Mouse (Mus musculus) mesoderm, embryonic 11.5 days (tissue): ENCODE measurements around the gene Chmp6.

ENCODE experiments used
- DNase-seq: peaks from one replicate; pipeline ENCODE4 v3.0.0-alpha.2; 2012; ENCODE audit warnings: low read depth, low spot score

The Chmp6 gene

GRCm38 (mm10) chr11:119907711-119908110 is 5.5 kb upstream of the Chmp6 start:
- DNase-seq: no peak

- peak; percentile 82 for DNase-seq
Measured at GRCm38 (mm10) chr11:119909436-119909835, 3.8 kb upstream of the Chmp6 start.

- no peak for DNase-seq
Measured at GRCm38 (mm10) chr11:119912845-119913244, 396 bp upstream of the Chmp6 start.

- DNase-seq: no peak
Measured at GRCm38 (mm10) chr11:119913935-119914314, 684 bp downstream of the Chmp6 start.

- no peak for DNase-seq
Measured at GRCm38 (mm10) chr11:119914381-119914780, 1.1 kb downstream of the Chmp6 start.

GRCm38 (mm10) chr11:119915666-119916065 is 2.4 kb downstream of the Chmp6 start:
- DNase-seq: no peak

GRCm38 (mm10) chr11:119916102-119916790 is 3.0 kb downstream of the Chmp6 start:
- DNase-seq: no peak

- DNase-seq: no peak
Measured at GRCm38 (mm10) chr11:119916834-119917469, 3.7 kb downstream of the Chmp6 start.

GRCm38 (mm10) chr11:119918521-119918920 is 5.3 kb downstream of the Chmp6 start:
- no peak for DNase-seq

- DNase-seq: no peak
Measured at GRCm38 (mm10) chr11:119919432-119919831, 6.2 kb downstream of the Chmp6 start.

GRCm38 (mm10) chr11:119919897-119920296 is 6.7 kb downstream of the Chmp6 start:
- DNase-seq: no peak

- no peak for DNase-seq
Measured at GRCm38 (mm10) chr11:119920668-119921067, 7.4 kb downstream of the Chmp6 start.

- no peak for DNase-seq
Measured at GRCm38 (mm10) chr11:119925176-119925575, 11.9 kb downstream of the Chmp6 start.

- no peak for DNase-seq
Measured at GRCm38 (mm10) chr11:119926762-119927161, 13.5 kb downstream of the Chmp6 start.

GRCm38 (mm10) chr11:119928023-119928681 is 14.9 kb downstream of the Chmp6 start:
- no peak for DNase-seq

GRCm38 (mm10) chr11:119929603-119930265 is 16.5 kb downstream of the Chmp6 start:
- no peak for DNase-seq

GRCm38 (mm10) chr11:119931809-119932208 is 18.6 kb downstream of the Chmp6 start:
- DNase-seq: no peak

GRCm38 (mm10) chr11:119933142-119933541 is 19.9 kb downstream of the Chmp6 start:
- DNase-seq: no peak

- no peak for DNase-seq
Measured at GRCm38 (mm10) chr11:119933819-119934583, 20.8 kb downstream of the Chmp6 start.

GRCm38 (mm10) chr11:119934773-119935172 is 21.5 kb downstream of the Chmp6 start:
- no peak for DNase-seq

GRCm38 (mm10) chr11:119935457-119935856 is 22.2 kb downstream of the Chmp6 start:
- DNase-seq: peak; percentile 69

GRCm38 (mm10) chr11:119936456-119936855 is 23.2 kb downstream of the Chmp6 start:
- no peak for DNase-seq
